In genomic region chr8:94916960-94917324, GRCm38 (mm10) we compare ENCODE assay signal across 9 mouse cellular contexts. TPM values are rescaled to one million over a fixed set of nuclear protein-coding genes. Genes with fewer than 3 reads are reported as not detected.
DNase-seq lines count a peak whose midpoint lies in the region; ATAC-seq and TF ChIP-seq lines count a peak whose summit lies in the region.
"Had no signal": no experiment of that assay in that cellular context is flagged by ENCODE, and none has a peak within 500 bp of the region (broad histone marks: within the 10 kb centered on the region; RNA-seq: fewer than 3 reads in every experiment).

No protein-coding gene starts in this region.

- in situ Hi-C loops in ES-E14 (cut with MboI; ENCODE audit: low sequenced_read_pairs in 2 of 2, unreplicated experiment in 2 of 2), result no loop called here

- TF ChIP-seq CTCF in forebrain, postnatal 0 days (IDR thresholded peaks at IDR 0.05; ENCODE audit: low read depth), result no peak

- peaks cover 38 to 54% of the 10 kb centered on the region in 2 experiments for H3K4me1 ChIP-seq in heart, embryonic 14.5 days (ENCODE audit: control insufficient read depth in 2 of 2, insufficient read depth in 2 of 2, low read length in 2 of 2)
- peaks cover 14 to 17% of the 10 kb centered on the region in 2 experiments for H3K4me1 ChIP-seq in ES-E14 (ENCODE audit: control insufficient read depth in 2 of 2, insufficient read depth in 2 of 2, low read length in 2 of 2, poor library complexity in 1 of 2)
- H3K4me1 ChIP-seq in forebrain, postnatal 0 days (ENCODE audit: insufficient read depth), result peaks cover 7% of the 10 kb centered on the region; the same call in 1 of the 2 replicates
- peaks cover 51% of the 10 kb centered on the region for H3K4me1 ChIP-seq in midbrain, embryonic 10.5 days

- no peak for ATAC-seq in heart, embryonic 14.5 days (ENCODE audit: insufficient number of reproducible peaks, insufficient read depth, low FRiP score, low read depth)
- ATAC-seq in forebrain, postnatal 0 days, result no peak

- no peaks in the 10 kb centered on the region; the same call in 1 of the 2 replicates for H3K27me3 ChIP-seq in heart, embryonic 14.5 days (ENCODE audit: control insufficient read depth, insufficient read depth, low read length)
- peaks cover 15% of the 10 kb centered on the region; the same call in 1 of the 2 replicates for H3K27me3 ChIP-seq in forebrain, postnatal 0 days (ENCODE audit: insufficient read depth, low read length)
- peaks cover 66% of the 10 kb centered on the region for H3K27me3 ChIP-seq in midbrain, embryonic 10.5 days (ENCODE audit: low read depth, poor library complexity, severe bottlenecking)

- H3K36me3 ChIP-seq in heart, embryonic 14.5 days (ENCODE audit: control insufficient read depth, insufficient read depth, low read length), result peaks cover 12% of the 10 kb centered on the region
- no peaks in the 10 kb centered on the region; the same call in 1 of the 2 replicates for H3K36me3 ChIP-seq in ES-E14 (ENCODE audit: control insufficient read depth, insufficient read depth, low read length, poor library complexity, severe bottlenecking)
- no peaks in the 10 kb centered on the region for H3K36me3 ChIP-seq in forebrain, postnatal 0 days (ENCODE audit: insufficient read depth)
- no peaks in the 10 kb centered on the region for H3K36me3 ChIP-seq in midbrain, embryonic 10.5 days

- DNase-seq in heart, adult 18-20 months, result no peak
- no peak for DNase-seq in ES-E14 (ENCODE audit: low read depth, low spot score)
- no peak for DNase-seq in forebrain, postnatal 0 days
- DNase-seq in midbrain, embryonic 10.5 days (ENCODE audit: low spot score), result no peak
- no peak for DNase-seq in ovary, postnatal 14 days (ENCODE audit: low spot score)
- no peak for DNase-seq in ovary, postnatal 36 days (ENCODE audit: low spot score)
- no peak for DNase-seq in left cerebral cortex, adult 18-20 months (ENCODE audit: low spot score in 2 of 2)

- H3K9me3 ChIP-seq in heart, embryonic 14.5 days (ENCODE audit: control insufficient read depth, low read length), result no peaks in the 10 kb centered on the region
- no peaks in the 10 kb centered on the region for H3K9me3 ChIP-seq in ES-E14 (ENCODE audit: control insufficient read depth, insufficient read depth, low read depth, low read length)
- H3K9me3 ChIP-seq in forebrain, postnatal 0 days (ENCODE audit: low read length), result no peaks in the 10 kb centered on the region
- H3K9me3 ChIP-seq in midbrain, embryonic 10.5 days (replicated peaks), result no peaks in the 10 kb centered on the region

- 6% methylated on average over 10 of the region's 10 CpGs for WGBS in heart, embryonic 14.5 days
- WGBS in forebrain, postnatal 0 days, result 8% methylated on average over 10 of the region's 10 CpGs
- WGBS in midbrain, embryonic 10.5 days, result 9% methylated on average over 10 of the region's 10 CpGs

- peak overlapping the region; percentile 6 to 87; a peak in 3 of 4 replicates for H3K27ac ChIP-seq in heart, embryonic 14.5 days (replicated peaks in 1 of 2; ENCODE audit: control insufficient read depth in 1 of 2, insufficient read depth in 1 of 2, low read depth in 2 of 2, low read length in 2 of 2)
- no peak overlapping the region for H3K27ac ChIP-seq in ES-E14 (ENCODE audit: insufficient read depth, low read depth, low read length, poor library complexity, severe bottlenecking)
- no peak overlapping the region for H3K27ac ChIP-seq in forebrain, postnatal 0 days (ENCODE audit: low read depth, low read length)
- peak overlapping the region; percentile 93 for H3K27ac ChIP-seq in midbrain, embryonic 10.5 days (replicated peaks)

- peak overlapping the region; percentile 94 for H3K9ac ChIP-seq in heart, embryonic 14.5 days (ENCODE audit: low read length)
- peak overlapping the region; percentile 55 for H3K9ac ChIP-seq in ES-E14 (ENCODE audit: insufficient read depth, low read depth, low read length, poor library complexity, severe bottlenecking)
- H3K9ac ChIP-seq in forebrain, postnatal 0 days, result peak overlapping the region; percentile 51; the same call in 1 of the 2 replicates

- peak overlapping the region; percentile 86 to 89 for H3K4me3 ChIP-seq in heart, embryonic 14.5 days (ENCODE audit: control insufficient read depth in 1 of 2, insufficient read depth in 1 of 2, low read depth in 1 of 2, low read length in 2 of 2)
- peak overlapping the region; percentile 89 to 95 for H3K4me3 ChIP-seq in ES-E14 (ENCODE audit: insufficient read depth in 1 of 2, low read depth in 1 of 2, low read length in 2 of 2, poor library complexity in 1 of 2, severe bottlenecking in 1 of 2)
- peak overlapping the region; percentile 45 for H3K4me3 ChIP-seq in forebrain, postnatal 0 days (ENCODE audit: low read depth, low read length)
- peak overlapping the region; percentile 73 for H3K4me3 ChIP-seq in midbrain, embryonic 10.5 days

- peak overlapping the region; percentile 89 for H3K4me2 ChIP-seq in heart, embryonic 14.5 days (ENCODE audit: low read length)
- peak overlapping the region; percentile 80 for H3K4me2 ChIP-seq in forebrain, postnatal 0 days (ENCODE audit: low read depth)

TF ChIP-seq in ES-E14, 5 proteins besides CTCF, POLR2A, EP300 and RAD21:
- TF ChIP-seq CHD2 (IDR thresholded peaks at IDR 0.05; ENCODE audit: low read depth, low read length) (no peak; the same call in 1 of the 2 replicates), MAFK (IDR thresholded peaks at IDR 0.05; ENCODE audit: insufficient read depth, low read depth, low read length) (no peak), HCFC1 (IDR thresholded peaks at IDR 0.05; ENCODE audit: borderline replicate concordance, insufficient read depth, low read length) (no peak), ZC3H11A (IDR thresholded peaks at IDR 0.05; ENCODE audit: borderline replicate concordance, low read depth, low read length) (no peak), ZNF384 (IDR thresholded peaks at IDR 0.05; ENCODE audit: low read depth, low read length) (no peak)

RNA-seq across cellular contexts. Expression of gene Ccdc102a, which starts 1.0 kb away (rescaled TPM):
- 20.8 and 25.8 TPM in 2 replicates for polyA plus RNA-seq in heart, embryonic 14.5 days (2014; fragmentation: Nextera tagmentation; extraction: Ambion mirVana)
- 1 to 10 TPM; 3.8 to 4.1 TPM for total RNA-seq in heart, adult 18-20 months (2021)
- total RNA-seq in ES-E14 (2012; rRNA removed), result 10.7 and 11.0 TPM in 2 replicates
- 6.8 and 8.1 TPM in 2 replicates for total RNA-seq in forebrain, postnatal 0 days (2014; rRNA removed)
- polyA plus RNA-seq in forebrain, postnatal 0 days (2015; fragmentation: Nextera tagmentation; extraction: Ambion mirVana), result 4.4 and 4.8 TPM in 2 replicates
- polyA plus RNA-seq in midbrain, embryonic 10.5 days (2016; fragmentation: Nextera tagmentation; extraction: Ambion mirVana), result 13.0 and 13.1 TPM in 2 replicates
- total RNA-seq in left cerebral cortex, adult 18-20 months (2021), result 1 to 10 TPM; 1.5 to 1.9 TPM

RNA-seq across cellular contexts. Expression of gene Adgrg5, which starts 6.6 kb away (rescaled TPM):
- 0.07 and 0.23 TPM in 2 replicates for polyA plus RNA-seq in heart, embryonic 14.5 days (2014; fragmentation: Nextera tagmentation; extraction: Ambion mirVana)
- under 1 TPM in 1 of 2 experiments, not detected in 1; 0.41 TPM for total RNA-seq in heart, adult 18-20 months (2021)
- total RNA-seq in ES-E14 (2012; rRNA removed), result 1.1 and 2.2 TPM in 2 replicates
- total RNA-seq in forebrain, postnatal 0 days (2014; rRNA removed), result 0.10 TPM in 1 of 2 replicates, not detected in the other
- polyA plus RNA-seq in forebrain, postnatal 0 days (2015; fragmentation: Nextera tagmentation; extraction: Ambion mirVana), result 0.06 and 0.12 TPM in 2 replicates
- 0.36 and 0.74 TPM in 2 replicates for polyA plus RNA-seq in midbrain, embryonic 10.5 days (2016; fragmentation: Nextera tagmentation; extraction: Ambion mirVana)
- not detected for total RNA-seq in left cerebral cortex, adult 18-20 months (2021)
- total RNA-seq: left cerebral cortex, postnatal 14 days had no signal

RNA-seq across cellular contexts. Expression of gene Dok4, which starts 40.8 kb away (rescaled TPM):
- polyA plus RNA-seq in heart, embryonic 14.5 days (2014; fragmentation: Nextera tagmentation; extraction: Ambion mirVana), result 27.8 and 28.2 TPM in 2 replicates
- total RNA-seq in heart, adult 18-20 months (2021), result 10 to 100 TPM; 11.9 to 16.6 TPM
- 4.3 and 4.9 TPM in 2 replicates for total RNA-seq in ES-E14 (2012; rRNA removed)
- 123 and 171 TPM in 2 replicates for total RNA-seq in forebrain, postnatal 0 days (2014; rRNA removed)
- polyA plus RNA-seq in forebrain, postnatal 0 days (2015; fragmentation: Nextera tagmentation; extraction: Ambion mirVana), result 97.5 and 117 TPM in 2 replicates
- polyA plus RNA-seq in midbrain, embryonic 10.5 days (2016; fragmentation: Nextera tagmentation; extraction: Ambion mirVana), result 11.3 and 14.5 TPM in 2 replicates
- 10 to 100 TPM; 18.6 to 20.9 TPM for total RNA-seq in left cerebral cortex, adult 18-20 months (2021)

RNA-seq across cellular contexts. Expression of gene Adgrg1, which starts 57.6 kb away (rescaled TPM):
- 2.7 and 2.9 TPM in 2 replicates for polyA plus RNA-seq in heart, embryonic 14.5 days (2014; fragmentation: Nextera tagmentation; extraction: Ambion mirVana)
- total RNA-seq in heart, adult 18-20 months (2021), result 10 to 100 TPM; 60.8 to 62.2 TPM
- 5.4 and 5.7 TPM in 2 replicates for total RNA-seq in ES-E14 (2012; rRNA removed)
- total RNA-seq in forebrain, postnatal 0 days (2014; rRNA removed), result 107 and 188 TPM in 2 replicates
- polyA plus RNA-seq in forebrain, postnatal 0 days (2015; fragmentation: Nextera tagmentation; extraction: Ambion mirVana), result 79.8 and 101 TPM in 2 replicates
- 116 and 163 TPM in 2 replicates for polyA plus RNA-seq in midbrain, embryonic 10.5 days (2016; fragmentation: Nextera tagmentation; extraction: Ambion mirVana)
- total RNA-seq in left cerebral cortex, adult 18-20 months (2021), result 10 to 100 TPM; 81.2 to 81.3 TPM

RNA-seq across cellular contexts. Expression of gene Polr2c, which starts 59.7 kb away (rescaled TPM):
- 126 and 129 TPM in 2 replicates for polyA plus RNA-seq in heart, embryonic 14.5 days (2014; fragmentation: Nextera tagmentation; extraction: Ambion mirVana)
- 10 to 100 TPM; 62.3 to 65.6 TPM for total RNA-seq in heart, adult 18-20 months (2021)
- 88.7 and 119 TPM in 2 replicates for total RNA-seq in ES-E14 (2012; rRNA removed)
- 59.5 and 82.7 TPM in 2 replicates for total RNA-seq in forebrain, postnatal 0 days (2014; rRNA removed)
- polyA plus RNA-seq in forebrain, postnatal 0 days (2015; fragmentation: Nextera tagmentation; extraction: Ambion mirVana), result 101 and 119 TPM in 2 replicates
- 163 and 176 TPM in 2 replicates for polyA plus RNA-seq in midbrain, embryonic 10.5 days (2016; fragmentation: Nextera tagmentation; extraction: Ambion mirVana)
- 10 to 100 TPM; 74.5 to 75.7 TPM for total RNA-seq in left cerebral cortex, adult 18-20 months (2021)

Comparison
In these comparisons a context has a peak if more than half of its experiments do, and no peak if none do; other contexts are left out.
1. H3K27ac ChIP-seq: peak in heart, embryonic 14.5 days (2 of 2) and midbrain, embryonic 10.5 days (single experiment); none in ES-E14 (single experiment) and forebrain, postnatal 0 days (single experiment).
2. Peak in every context shown above with its lines, with median percentiles within 50 percentile points of each other: H3K4me3 ChIP-seq and H3K9ac ChIP-seq.